ENCODE assay signal across 8 mouse cellular contexts in genomic region chr13:55211221-55212010, GRCm38 (mm10). TPM values are rescaled to one million over a fixed set of nuclear protein-coding genes. Genes with fewer than 3 reads are reported as not detected.
DNase-seq lines count a peak whose midpoint lies in the region; ATAC-seq and TF ChIP-seq lines count a peak whose summit lies in the region.

No protein-coding gene starts in this region.

- H3K27me3 ChIP-seq in CH12.LX (replicated peaks): no peaks in the 10 kb centered on the region
- H3K27me3 ChIP-seq in forebrain, embryonic 12.5 days: no peaks in the 10 kb centered on the region
- H3K27me3 ChIP-seq in heart, postnatal 0 days (ENCODE audit: control insufficient read depth, insufficient read depth, low read length): no peaks in the 10 kb centered on the region
- 0 out of 2 replicates have a peak, but pooled peaks cover 3% of the 10 kb centered on the region for H3K27me3 ChIP-seq in liver, embryonic 15.5 days
- no peaks in the 10 kb centered on the region for H3K27me3 ChIP-seq in neural tube, embryonic 14.5 days (ENCODE audit: control insufficient read depth, insufficient read depth, low read length)
- H3K27me3 ChIP-seq in testis, adult 2 months (ENCODE audit: control insufficient read depth, insufficient read depth, low read length): no peaks in the 10 kb centered on the region

- WGBS in forebrain, embryonic 12.5 days: under 1% methylated on average over 48 of the region's 93 CpGs
- under 1% methylated on average over 32 of the region's 93 CpGs for WGBS in heart, postnatal 0 days
- under 1% methylated on average over 74 of the region's 93 CpGs for WGBS in liver, embryonic 15.5 days (ENCODE audit: insufficient replicate concordance)
- 0% methylated on average over 28 of the region's 93 CpGs for WGBS in neural tube, embryonic 14.5 days

- no peak for TF ChIP-seq CTCF in CH12.LX (conservative IDR thresholded peaks at IDR 0.05 in 1 of 2, IDR thresholded peaks at IDR 0.05 in 1 of 2; ENCODE audit: low read depth in 2 of 2, low read length in 2 of 2)
- TF ChIP-seq CTCF in heart, postnatal 0 days (IDR thresholded peaks at IDR 0.05; ENCODE audit: low read depth): no peak
- TF ChIP-seq CTCF in testis, adult 2 months (IDR thresholded peaks at IDR 0.05; ENCODE audit: control insufficient read depth, insufficient read depth, insufficient replicate concordance, low read depth, low read length): no peak

- H3K79me2 ChIP-seq in CH12.LX (replicated peaks; ENCODE audit: control insufficient read depth, extremely low read depth, insufficient read depth, poor library complexity, severe bottlenecking): peaks cover 24% of the 10 kb centered on the region

- no peak for TF ChIP-seq EP300 in CH12.LX (IDR thresholded peaks at IDR 0.05; ENCODE audit: low read length)
- TF ChIP-seq EP300 in heart, postnatal 0 days (IDR thresholded peaks at IDR 0.05; ENCODE audit: low read depth): 0 out of 2 replicates have a peak, but pooled peaks have one; percentile 17

- H3K27ac ChIP-seq in CH12.LX (ENCODE audit: insufficient read depth, low read depth): no peak overlapping the region
- peak overlapping the region; percentile 99 for H3K27ac ChIP-seq in forebrain, embryonic 12.5 days
- peak overlapping the region; percentile 98 for H3K27ac ChIP-seq in heart, postnatal 0 days (ENCODE audit: low read depth)
- peak overlapping the region; percentile 93 for H3K27ac ChIP-seq in liver, embryonic 15.5 days (replicated peaks)
- peak overlapping the region; percentile 94 for H3K27ac ChIP-seq in neural tube, embryonic 14.5 days (ENCODE audit: low read depth, low read length)
- H3K27ac ChIP-seq in testis, adult 2 months (ENCODE audit: control insufficient read depth, insufficient read depth, low read depth, low read length): peak overlapping the region; percentile 90

- TF ChIP-seq RAD21 in CH12.LX (IDR thresholded peaks at IDR 0.05; ENCODE audit: low read depth, low read length): no peak

- H3K9me3 ChIP-seq in CH12.LX (replicated peaks; ENCODE audit: low read length): peaks cover 23% of the 10 kb centered on the region
- no peaks in the 10 kb centered on the region for H3K9me3 ChIP-seq in forebrain, embryonic 12.5 days
- H3K9me3 ChIP-seq in heart, postnatal 0 days (replicated peaks; ENCODE audit: control insufficient read depth, low read length): no peaks in the 10 kb centered on the region
- no peaks in the 10 kb centered on the region for H3K9me3 ChIP-seq in liver, embryonic 15.5 days (replicated peaks)
- H3K9me3 ChIP-seq in neural tube, embryonic 14.5 days (ENCODE audit: control insufficient read depth, low read length): no peaks in the 10 kb centered on the region

- H3K4me3 ChIP-seq in CH12.LX (replicated peaks in 1 of 3; ENCODE audit: low read depth in 2 of 3, low read length in 2 of 3, poor library complexity in 1 of 3): peak overlapping the region in 1 of 3 experiments; percentile 66
- peak overlapping the region; percentile 87 for H3K4me3 ChIP-seq in forebrain, embryonic 12.5 days (replicated peaks)
- peak overlapping the region; percentile 80 for H3K4me3 ChIP-seq in heart, postnatal 0 days (ENCODE audit: low read depth, low read length)
- H3K4me3 ChIP-seq in liver, embryonic 15.5 days (replicated peaks): peak overlapping the region; percentile 86
- peak overlapping the region; percentile 77 for H3K4me3 ChIP-seq in neural tube, embryonic 14.5 days (ENCODE audit: low read depth, low read length)
- H3K4me3 ChIP-seq in testis, adult 2 months (ENCODE audit: control insufficient read depth, low read depth, low read length): peak overlapping the region; percentile 87

- H3K4me1 ChIP-seq in CH12.LX (ENCODE audit: control insufficient read depth in 1 of 2, insufficient read depth in 2 of 2): peaks cover 5 to 22% of the 10 kb centered on the region in 2 experiments; a peak in 3 of 4 replicates
- peaks cover 54% of the 10 kb centered on the region for H3K4me1 ChIP-seq in forebrain, embryonic 12.5 days
- peaks cover 32% of the 10 kb centered on the region for H3K4me1 ChIP-seq in heart, postnatal 0 days (ENCODE audit: control insufficient read depth, insufficient read depth)
- H3K4me1 ChIP-seq in liver, embryonic 15.5 days (replicated peaks): peaks cover 70% of the 10 kb centered on the region
- peaks cover 40% of the 10 kb centered on the region for H3K4me1 ChIP-seq in neural tube, embryonic 14.5 days (ENCODE audit: control insufficient read depth, insufficient read depth, low read length)
- peaks cover 10% of the 10 kb centered on the region for H3K4me1 ChIP-seq in testis, adult 2 months (ENCODE audit: control insufficient read depth, insufficient read depth, low read length)

- no peak for DNase-seq in CH12.LX (ENCODE audit: extremely low read depth)
- DNase-seq in c-Kit-positive CD71-positive TER-119-positive erythroid progenitor cells, embryonic 14.5 days (ENCODE audit: low spot score): peak; percentile 88
- DNase-seq in heart, postnatal 0 days (ENCODE audit: low spot score): peak; percentile 92
- peak; percentile 89 to 92 for DNase-seq in kidney, postnatal 36 days

- in situ Hi-C loops in CH12.LX (cut with MboI; ENCODE audit: low pct_ligation_motif_present, low pct_unique_long_range_greater_than_20kb, low sequenced_read_pairs): no loop called here

- peak; percentile 80 for ATAC-seq in forebrain, embryonic 12.5 days (ENCODE audit: low FRiP score)
- peak; percentile 77 for ATAC-seq in heart, postnatal 0 days (ENCODE audit: insufficient read depth, low read depth)
- peak; percentile 77 for ATAC-seq in liver, embryonic 15.5 days (ENCODE audit: insufficient read depth)
- peak; percentile 75 for ATAC-seq in neural tube, embryonic 14.5 days (ENCODE audit: low read depth)

- dilution Hi-C loops in CH12.LX (cut with MboI; ENCODE audit: extremely low pct_ligation_motif_present, extremely low pct_unique_long_range_greater_than_20kb, low sequenced_read_pairs): no loop called here

- H3K9ac ChIP-seq in CH12.LX (ENCODE audit: insufficient read depth, low read depth): peak overlapping the region; percentile 72
- peak overlapping the region; percentile 98 for H3K9ac ChIP-seq in forebrain, embryonic 12.5 days
- H3K9ac ChIP-seq in heart, postnatal 0 days (replicated peaks; ENCODE audit: low read depth, low read length): peak overlapping the region; percentile 95
- H3K9ac ChIP-seq in liver, embryonic 15.5 days: peak overlapping the region; percentile 93
- H3K9ac ChIP-seq in neural tube, embryonic 14.5 days (replicated peaks; ENCODE audit: low read depth, low read length): peak overlapping the region; percentile 90

- H3K4me2 ChIP-seq in CH12.LX (ENCODE audit: insufficient read depth, low read depth, poor library complexity, severe bottlenecking): no peak overlapping the region
- H3K4me2 ChIP-seq in forebrain, embryonic 12.5 days: peak overlapping the region; percentile 68
- H3K4me2 ChIP-seq in heart, postnatal 0 days (ENCODE audit: low read depth, low read length): peak overlapping the region; percentile 87
- H3K4me2 ChIP-seq in liver, embryonic 15.5 days: peak overlapping the region; percentile 100
- peak overlapping the region; percentile 69 for H3K4me2 ChIP-seq in neural tube, embryonic 14.5 days (ENCODE audit: low read depth, low read length)

- no peak for TF ChIP-seq POLR2A in CH12.LX (IDR thresholded peaks at IDR 0.05; ENCODE audit: low read depth, low read length)
- peak; percentile 74 for TF ChIP-seq POLR2A in testis, adult 2 months (IDR thresholded peaks at IDR 0.05; ENCODE audit: control insufficient read depth, low read depth, low read length)

- peaks cover 0 to 9% of the 10 kb centered on the region in 2 experiments for H3K36me3 ChIP-seq in CH12.LX (replicated peaks in 1 of 2; ENCODE audit: control insufficient read depth in 1 of 2, insufficient read depth in 1 of 2, low read length in 1 of 2)
- peaks cover 27% of the 10 kb centered on the region for H3K36me3 ChIP-seq in forebrain, embryonic 12.5 days (replicated peaks)
- H3K36me3 ChIP-seq in heart, postnatal 0 days (replicated peaks; ENCODE audit: control insufficient read depth, insufficient read depth, low read length): peaks cover 13% of the 10 kb centered on the region
- H3K36me3 ChIP-seq in liver, embryonic 15.5 days (replicated peaks): peaks cover 26% of the 10 kb centered on the region
- peaks cover 5% of the 10 kb centered on the region for H3K36me3 ChIP-seq in neural tube, embryonic 14.5 days (ENCODE audit: control insufficient read depth, insufficient read depth, low read length)
- peaks cover 3% of the 10 kb centered on the region for H3K36me3 ChIP-seq in testis, adult 2 months (ENCODE audit: control insufficient read depth, insufficient read depth, low read length)

TF ChIP-seq in CH12.LX, 34 proteins besides CTCF, POLR2A, EP300 and RAD21:
- TF ChIP-seq ZMIZ1 (IDR thresholded peaks at IDR 0.05; ENCODE audit: low read depth, low read length) (no peak), SIN3A (IDR thresholded peaks at IDR 0.05; ENCODE audit: low read length) (no peak)
TF ChIP-seq in CH12.LX: peak in this region for 0.

RNA-seq across cellular contexts. Expression of gene Nsd1, which starts 1.8 kb away (rescaled TPM):
- 13.8 and 14.6 TPM in 2 replicates for total RNA-seq in CH12.LX (2012; rRNA removed)
- total RNA-seq in CH12.LX (2014; rRNA removed): 11.2 and 11.8 TPM in 2 replicates
- polyA plus RNA-seq in CH12.LX (2012; ENCODE audit: insufficient read length, low read depth): 12.6 and 13.0 TPM in 2 replicates
- polyA plus RNA-seq in forebrain, embryonic 12.5 days (2016; fragmentation: Nextera tagmentation; extraction: Ambion mirVana): 83.4 and 83.6 TPM in 2 replicates
- total RNA-seq in heart, postnatal 0 days (2014; rRNA removed; ENCODE audit: low replicate concordance): 49.3 and 75.1 TPM in 2 replicates
- polyA plus RNA-seq in heart, postnatal 0 days (2015; fragmentation: Nextera tagmentation; extraction: Ambion mirVana): 39.1 and 45.4 TPM in 2 replicates
- polyA plus RNA-seq in liver, embryonic 15.5 days (2015; fragmentation: Nextera tagmentation; extraction: Ambion mirVana): 13.3 and 14.4 TPM in 2 replicates
- polyA plus RNA-seq in neural tube, embryonic 14.5 days (2014; fragmentation: Nextera tagmentation; extraction: Ambion mirVana): 61.9 and 76.8 TPM in 2 replicates
- 9.0 and 9.5 TPM in 2 replicates for polyA plus RNA-seq in testis, adult 2 months (2012; rRNA removed)

RNA-seq across cellular contexts. Expression of gene Fgfr4, which starts 59.0 kb away (rescaled TPM):
- total RNA-seq in CH12.LX (2012; rRNA removed) (not detected in 2 replicates), CH12.LX (2014; rRNA removed) (not detected in 2 replicates)
- polyA plus RNA-seq in CH12.LX (2012; ENCODE audit: insufficient read length, low read depth): not detected in 2 replicates
- polyA plus RNA-seq in forebrain, embryonic 12.5 days (2016; fragmentation: Nextera tagmentation; extraction: Ambion mirVana): 0.15 and 0.20 TPM in 2 replicates
- not detected in 2 replicates for total RNA-seq in heart, postnatal 0 days (2014; rRNA removed; ENCODE audit: low replicate concordance)
- 0.08 and 0.11 TPM in 2 replicates for polyA plus RNA-seq in heart, postnatal 0 days (2015; fragmentation: Nextera tagmentation; extraction: Ambion mirVana)
- polyA plus RNA-seq in liver, embryonic 15.5 days (2015; fragmentation: Nextera tagmentation; extraction: Ambion mirVana): 5.8 and 6.8 TPM in 2 replicates
- 0.35 and 1.1 TPM in 2 replicates for polyA plus RNA-seq in neural tube, embryonic 14.5 days (2014; fragmentation: Nextera tagmentation; extraction: Ambion mirVana)
- 2.9 and 3.0 TPM in 2 replicates for polyA plus RNA-seq in testis, adult 2 months (2012; rRNA removed)
